Mouse (Mus musculus) left cerebral cortex, adult 18-20 months (tissue): ENCODE measurements at regions not wholly inside any gene's neighbourhood (a gene's known extent, or its start where the extent isn't known, plus 50 kb on each side); places are given as distances from the start of the nearest gene placed in this dataset.

Experiments used
- DNase-seq, 2 experiments: peaks; one replicate each; pipeline ENCODE4 v3.0.0; 2021 to 2022; ENCODE audit warnings: low spot score in 2 of 2, mixed read lengths in 1 of 2

DNA sequence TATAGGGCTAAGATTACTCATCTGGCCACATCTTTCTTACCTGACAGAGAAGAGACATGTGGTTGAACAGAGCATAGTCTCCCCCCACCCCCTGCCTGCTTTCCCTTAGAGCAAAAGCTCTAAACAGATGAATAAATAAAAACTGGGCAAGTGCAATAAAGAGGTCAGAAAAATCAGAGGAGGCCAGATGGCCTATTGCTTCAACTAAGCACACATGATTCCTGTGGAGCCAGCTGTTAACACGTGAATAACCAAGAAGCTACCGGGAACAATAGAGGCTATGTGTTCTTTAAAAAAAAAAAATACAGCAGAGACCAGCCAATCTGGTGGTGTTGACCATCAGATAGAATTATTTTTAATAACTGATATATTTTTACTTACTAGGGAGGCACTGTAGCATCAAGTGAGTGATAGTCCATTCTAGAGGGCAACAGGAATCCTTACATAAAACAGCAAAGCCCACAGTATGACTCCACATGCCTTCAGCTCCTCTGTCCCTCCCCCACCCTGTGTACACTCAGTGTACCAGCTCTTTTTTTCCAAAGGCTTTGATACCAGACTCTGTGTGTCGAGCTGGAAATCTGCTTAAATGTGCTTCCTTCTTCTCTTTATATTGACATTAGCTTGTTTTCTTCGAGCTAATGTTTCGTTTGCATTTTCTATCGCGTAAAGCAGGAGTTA lies 272.6 kb downstream of the Plk2 start:
- DNase-seq = no peak

- DNase-seq = peak; percentile 7 to 41
Observed at GRCm38 (mm10) chr13:110673536-110673935, 278.7 kb downstream of the Plk2 start.

DNA sequence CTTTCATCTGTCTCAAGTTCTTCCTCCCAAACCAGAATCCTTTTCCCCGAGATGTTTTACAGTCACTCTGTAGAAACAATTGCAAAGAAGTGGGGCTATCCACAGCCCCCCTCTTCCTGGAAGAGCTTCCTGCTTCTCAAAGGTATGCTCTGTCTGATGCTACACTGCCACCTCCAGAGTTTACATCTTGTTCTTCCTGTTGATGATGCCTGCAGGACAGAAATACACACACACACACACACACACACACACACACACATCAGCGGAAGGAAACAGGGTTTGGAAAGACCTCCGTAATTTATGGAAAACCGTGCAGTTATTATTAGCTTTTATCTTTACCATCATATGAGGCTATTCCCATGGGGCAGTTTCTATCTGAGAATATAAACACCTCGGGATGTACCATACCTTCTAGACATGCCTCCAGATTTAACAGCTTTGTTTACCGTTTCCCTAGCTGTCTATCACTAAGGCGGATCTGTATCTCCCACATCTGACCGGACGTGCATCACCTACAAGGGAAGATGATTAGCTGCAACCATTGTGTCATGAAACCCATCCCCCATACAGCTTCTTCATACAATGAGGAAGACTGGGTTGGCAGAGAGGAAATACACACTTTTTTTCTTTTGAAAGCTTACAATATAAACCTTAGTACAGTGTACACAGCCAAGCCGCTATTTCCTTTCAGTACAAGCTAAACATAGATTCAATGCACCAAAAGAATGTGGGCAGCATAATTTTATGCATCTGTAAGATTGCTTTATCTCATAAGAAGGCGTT lies 288.6 kb downstream of the Plk2 start:
- DNase-seq = peak in 1 of 2 experiments; percentile 12

- no peak for DNase-seq
Observed at GRCm38 (mm10) chr13:110688796-110689195, 293.9 kb downstream of the Plk2 start.

GRCm38 (mm10) chr13:110690501-110691255 lies 295.8 kb downstream of the Plk2 start:
- no peak for DNase-seq

- no peak for DNase-seq
Observed at GRCm38 (mm10) chr13:110692696-110693095, 297.9 kb downstream of the Plk2 start.

- no peak for DNase-seq
Observed at GRCm38 (mm10) chr13:110694876-110695275, 300.0 kb downstream of the Plk2 start.

- no peak for DNase-seq
Observed at GRCm38 (mm10) chr13:110696549-110696948, 301.7 kb downstream of the Plk2 start.

GRCm38 (mm10) chr13:110704261-110704660 lies 309.4 kb downstream of the Plk2 start:
- DNase-seq = peak in 1 of 2 experiments; percentile 16

DNA sequence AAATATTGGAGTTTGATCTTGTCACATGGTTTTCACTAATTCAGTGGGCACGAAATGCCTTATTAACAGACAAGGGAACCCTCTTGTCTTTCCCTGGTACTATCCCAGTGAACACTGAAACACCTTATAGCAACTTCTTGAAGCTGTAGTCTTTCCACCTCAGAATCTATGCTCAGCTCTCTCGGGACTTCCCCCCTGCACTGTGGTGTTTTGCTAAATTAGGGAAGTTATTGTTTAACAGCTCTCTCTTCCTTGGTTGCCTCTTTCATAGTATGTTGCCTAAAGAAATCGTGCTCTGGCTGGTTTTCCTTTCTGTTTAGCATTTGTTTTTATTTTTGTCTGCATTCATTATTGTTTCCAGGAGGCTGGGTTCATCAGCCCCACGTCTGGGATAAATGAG lies 316.0 kb downstream of the Plk2 start:
- DNase-seq = no peak

- no peak for DNase-seq
Observed at GRCm38 (mm10) chr13:110712527-110712926, 317.7 kb downstream of the Plk2 start.

DNA sequence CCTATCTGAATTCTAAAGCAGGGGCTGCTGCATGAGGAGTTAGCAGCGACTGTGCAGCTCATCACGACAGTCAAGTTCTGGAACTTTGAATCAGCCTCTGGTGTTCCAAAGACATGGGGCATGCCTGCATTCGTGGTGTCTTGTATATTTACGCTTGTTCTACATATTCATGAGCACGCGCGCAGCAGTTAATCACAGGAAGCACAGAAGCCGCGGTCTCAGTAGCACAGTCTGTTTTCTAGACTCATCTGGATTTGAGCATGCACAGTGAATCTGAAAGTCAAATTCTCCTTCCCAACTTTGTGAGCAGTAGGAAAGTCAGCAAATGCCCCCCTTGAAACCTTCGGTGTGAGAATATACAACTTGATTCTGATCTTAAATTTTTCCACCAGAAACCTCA lies 327.3 kb downstream of the Plk2 start:
- DNase-seq = no peak

DNA sequence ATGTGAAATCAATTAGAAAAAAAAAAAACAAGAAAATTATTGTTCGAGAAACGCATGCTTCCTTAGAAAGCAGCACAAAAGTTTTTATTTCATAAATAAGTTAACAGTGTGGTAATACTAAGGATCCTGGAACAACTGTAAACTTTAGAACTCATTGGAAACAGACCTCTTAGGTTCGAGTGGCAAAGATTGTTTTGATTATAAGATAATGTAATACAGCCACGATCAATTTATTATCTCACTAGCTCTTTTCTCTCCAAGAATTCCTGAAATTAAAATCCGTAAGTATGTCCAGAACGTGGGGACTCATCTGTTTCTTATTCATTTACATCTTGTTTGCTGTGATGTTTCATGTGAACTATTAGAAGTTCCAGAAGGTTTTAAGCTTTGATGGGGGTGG lies 327.9 kb downstream of the Plk2 start:
- DNase-seq = no peak

GRCm38 (mm10) chr13:110724836-110725235 lies 330.0 kb downstream of the Plk2 start:
- no peak for DNase-seq

DNA sequence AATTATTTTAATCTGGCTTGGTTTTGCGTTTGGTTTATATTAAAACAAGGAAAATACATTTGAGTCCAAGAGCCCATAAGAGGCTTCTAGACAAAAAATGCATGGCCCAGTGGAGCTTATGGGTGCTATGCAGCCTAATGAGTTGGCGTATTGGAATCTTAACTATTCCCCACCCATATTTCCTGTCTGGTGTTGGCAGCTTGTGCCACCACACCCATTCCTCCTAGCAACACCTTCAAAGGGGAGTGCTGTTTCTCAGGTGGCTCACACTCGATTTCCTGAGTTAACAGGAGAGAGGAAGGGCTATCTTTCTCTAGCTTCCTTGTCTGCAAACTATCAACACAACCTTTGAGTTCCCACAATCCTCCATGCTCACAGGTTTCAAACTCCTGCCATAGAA lies 331.0 kb downstream of the Plk2 start:
- DNase-seq = no peak

- peak; percentile 22 to 37 for DNase-seq
Observed at GRCm38 (mm10) chr13:110735511-110735910, 340.7 kb downstream of the Plk2 start.

DNA sequence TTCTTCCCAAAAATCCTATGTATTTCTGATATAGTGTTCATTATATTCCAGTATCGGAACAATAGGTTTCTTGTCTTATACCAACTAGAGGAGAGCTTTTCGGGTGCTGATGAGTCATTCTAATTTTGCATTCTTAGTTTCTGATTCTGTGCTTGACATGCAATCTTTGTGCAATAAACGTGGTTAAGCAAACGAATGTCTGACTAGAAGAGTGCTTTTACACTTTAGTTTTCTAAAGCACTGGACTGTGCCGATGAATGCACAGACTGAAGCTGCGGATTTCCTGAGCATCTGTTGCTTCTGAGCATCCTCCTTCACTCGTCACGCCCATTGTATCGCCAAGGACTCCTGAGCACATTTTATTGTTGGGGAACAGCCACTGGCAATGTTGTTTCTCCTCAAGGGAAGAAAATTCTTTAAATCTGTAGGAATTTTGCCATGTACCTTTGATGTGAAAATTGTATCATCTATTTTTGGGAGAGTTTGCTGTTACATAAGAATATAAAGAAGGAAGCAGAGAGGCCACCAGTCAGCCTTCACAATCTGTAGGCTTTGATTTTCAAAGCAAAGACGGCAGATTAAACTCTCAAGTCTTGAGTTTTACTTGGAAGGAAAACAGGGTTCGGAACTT lies 346.8 kb downstream of the Plk2 start:
- DNase-seq = peak; percentile 42 to 49

GRCm38 (mm10) chr13:110747223-110747868 lies 352.5 kb downstream of the Plk2 start:
- no peak for DNase-seq

DNA sequence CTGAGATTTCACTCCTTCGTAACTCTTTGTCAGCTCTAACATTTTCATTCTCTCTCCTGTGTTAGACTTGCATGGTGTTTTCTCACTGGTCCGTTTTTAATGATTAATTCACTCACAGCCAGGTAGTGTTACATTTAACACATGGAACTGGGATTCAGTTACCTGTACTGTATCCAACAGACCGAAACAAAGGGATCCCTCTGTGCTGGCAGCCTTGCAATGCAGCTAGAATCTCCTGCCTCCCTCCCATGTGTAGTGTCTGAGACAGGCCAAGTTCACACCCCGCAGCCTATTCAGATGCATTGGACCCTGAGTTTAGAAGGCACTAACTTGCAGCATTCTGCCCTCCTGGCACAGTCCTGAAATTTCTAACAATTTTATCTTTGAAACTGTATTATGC lies 357.9 kb downstream of the Plk2 start:
- no peak for DNase-seq

GRCm38 (mm10) chr13:110754548-110754947 lies 359.7 kb downstream of the Plk2 start:
- peak; percentile 8 to 23 for DNase-seq

DNA sequence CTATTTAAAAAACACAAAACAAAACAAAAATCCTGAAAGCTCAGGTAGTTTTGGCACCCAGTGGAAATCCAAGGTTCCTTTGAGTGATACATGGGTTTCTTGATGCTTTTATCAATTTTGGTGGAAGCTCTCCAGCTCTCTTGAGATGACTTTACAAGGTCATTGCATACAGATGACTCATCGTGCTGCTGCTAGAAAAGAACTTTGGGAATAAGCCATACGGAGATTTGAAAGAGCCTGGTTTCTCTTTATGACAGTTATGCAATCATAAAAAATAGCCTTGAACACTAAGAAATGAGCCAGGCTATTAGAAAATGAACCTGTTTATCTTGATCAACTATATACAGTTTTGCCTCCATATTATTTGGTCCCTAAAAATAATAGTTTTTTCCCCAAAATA lies 362.0 kb downstream of the Plk2 start:
- no peak for DNase-seq
